Mouse (Mus musculus) megakaryocyte, adult 5-6 weeks (primary cell): Measurements from ENCODE around the gene Arnt. TPM values are rescaled to one million over a fixed set of nuclear protein-coding genes. Genes with fewer than 3 reads are reported as not detected.
A peak's percentile ranks its signal among the peaks of the same experiment; 100 is the strongest.
"Not testable (repeated sequence)": the region's sequence is repeated elsewhere in the genome, so short reads cannot be mapped to it uniquely, and the experiment has no call there.

Source experiments
- ATAC-seq: 2 replicates; pipeline ENCODE4 v1.8.0; 2016; ENCODE audit warnings: mild to moderate bottlenecking, inconsistent platforms; ENCODE audit not compliant: poor library complexity, severe bottlenecking
- total RNA-seq, 2 experiments: library from RNA; stranded (forward) in 1 of 2; stranded (reverse) in 1 of 2; fragments of 153-499, 151-499 nt in 1 of 2; fragments of 221-1000, 200-1000 nt in 1 of 2; gene quantifications; 2 replicates each; pipeline versions ENCODE4 v1.2.3 to v1.2.4; 2015 to 2017

The Arnt gene
- total RNA-seq, 2 experiments from 2014 or later = 27.8 to 30.6 TPM

DNA sequence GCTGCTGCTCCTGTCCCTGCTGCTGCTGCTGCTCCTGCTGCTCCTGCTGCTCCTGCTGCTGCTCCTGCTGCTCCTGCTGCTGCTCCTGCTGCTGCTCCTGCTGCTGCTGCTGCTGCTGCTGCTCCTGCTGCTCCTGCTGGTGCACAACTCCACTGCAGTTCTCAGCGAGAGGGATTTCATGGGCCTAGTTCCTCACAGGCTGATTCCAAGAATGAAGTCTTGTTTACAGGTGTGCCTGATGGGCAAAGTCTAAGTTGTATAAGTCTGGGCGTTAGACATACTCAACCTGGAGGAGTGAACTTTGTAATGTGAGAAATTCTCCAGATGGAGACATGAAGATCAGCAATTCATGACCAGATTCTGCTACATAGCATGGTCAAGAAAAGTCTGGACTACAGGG lies 90.5 kb downstream of the Arnt start:
- ATAC-seq = no peak

DNA sequence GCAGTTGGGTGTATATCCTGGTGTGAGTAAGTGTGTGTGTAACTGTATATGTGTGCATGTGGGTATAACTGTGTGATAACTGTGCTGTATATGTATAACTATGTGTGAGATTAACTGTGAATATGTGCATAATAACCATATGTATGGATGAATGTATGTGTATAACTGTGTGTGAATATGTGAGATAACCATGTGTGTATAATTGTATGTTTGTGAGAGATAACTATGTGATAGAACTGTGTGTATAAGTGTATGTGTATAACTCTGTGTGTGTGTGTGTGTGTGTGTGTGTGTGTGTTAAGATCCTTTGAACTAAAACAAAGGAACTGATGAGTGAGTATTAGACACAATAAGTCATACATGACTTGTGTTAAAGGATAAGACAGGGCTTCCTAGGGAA lies 91.9 kb downstream of the Arnt start:
- ATAC-seq = no peak

DNA sequence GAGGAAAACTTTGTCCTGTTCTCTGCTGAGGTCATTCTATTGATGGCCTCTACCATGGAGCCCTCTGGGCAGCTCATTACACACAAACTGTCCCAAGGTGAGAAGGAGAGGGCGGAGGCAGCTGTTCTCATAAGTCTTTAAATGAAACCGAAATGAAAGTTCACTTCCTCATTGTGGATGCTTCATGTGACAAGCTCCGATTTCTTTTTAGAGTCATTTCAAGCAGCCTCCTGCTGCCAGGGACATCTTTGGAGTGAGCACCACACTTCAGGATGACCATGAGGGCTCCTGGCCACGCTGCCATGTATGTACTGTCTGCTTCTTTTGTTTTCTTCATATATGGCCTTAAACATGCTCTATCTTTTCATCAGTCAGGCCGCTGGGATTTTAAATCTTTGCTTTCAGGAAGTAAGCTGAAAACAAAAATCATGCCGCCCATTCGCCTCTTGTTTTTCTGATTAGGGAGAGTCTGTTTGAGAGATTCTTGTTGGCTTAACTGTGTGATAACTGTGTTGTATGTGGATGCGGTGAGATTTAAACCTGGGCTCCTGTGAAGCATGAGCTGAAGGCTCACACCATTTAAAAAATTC lies 92.5 kb downstream of the Arnt start, which contains the start of gene Ctss:
Gene Ctss, plus strand, starts transcription at position 165 of the 590 bp plus-strand sequence.
- peak; percentile 58 for ATAC-seq

DNA sequence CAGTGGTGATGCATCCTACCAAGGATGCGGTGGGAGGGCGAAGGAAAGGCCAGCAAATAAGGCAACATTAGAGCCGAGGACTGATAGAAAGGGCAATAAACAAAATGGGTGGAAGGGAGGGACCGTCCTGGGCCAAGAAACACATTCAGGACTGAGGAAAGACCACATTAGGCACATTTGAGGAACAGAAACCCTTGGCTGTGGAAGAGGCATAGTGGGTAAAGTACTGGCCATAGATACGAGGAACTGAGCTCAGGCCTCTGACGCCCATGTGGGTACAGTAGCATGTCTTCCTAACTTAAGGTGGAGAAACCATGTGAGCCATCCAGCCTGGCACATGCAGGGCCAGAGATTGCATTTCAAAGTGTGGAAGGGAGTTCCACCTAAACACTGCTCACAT lies 95.6 kb downstream of the Arnt start:
- peak; percentile 91 for ATAC-seq

DNA sequence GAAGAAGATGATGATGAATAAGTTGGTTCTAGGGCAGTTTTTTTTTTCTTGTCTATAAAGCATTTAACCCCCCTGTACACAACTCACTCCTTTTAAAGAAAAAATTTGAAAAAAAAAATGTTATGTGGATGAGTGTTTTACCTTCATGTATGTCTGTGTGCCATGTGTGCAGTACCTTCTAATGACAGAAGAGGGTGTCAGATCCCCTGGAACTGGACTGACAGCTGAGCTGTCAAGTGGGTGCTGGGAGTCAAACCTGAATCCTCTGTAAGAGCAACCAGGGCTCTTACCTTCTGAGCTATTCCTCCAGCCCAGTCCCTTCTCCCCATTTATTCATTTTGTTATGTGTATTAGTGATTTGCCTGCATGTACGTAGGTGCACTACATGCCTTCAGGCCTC lies 96.8 kb downstream of the Arnt start:
- no peak for ATAC-seq

DNA sequence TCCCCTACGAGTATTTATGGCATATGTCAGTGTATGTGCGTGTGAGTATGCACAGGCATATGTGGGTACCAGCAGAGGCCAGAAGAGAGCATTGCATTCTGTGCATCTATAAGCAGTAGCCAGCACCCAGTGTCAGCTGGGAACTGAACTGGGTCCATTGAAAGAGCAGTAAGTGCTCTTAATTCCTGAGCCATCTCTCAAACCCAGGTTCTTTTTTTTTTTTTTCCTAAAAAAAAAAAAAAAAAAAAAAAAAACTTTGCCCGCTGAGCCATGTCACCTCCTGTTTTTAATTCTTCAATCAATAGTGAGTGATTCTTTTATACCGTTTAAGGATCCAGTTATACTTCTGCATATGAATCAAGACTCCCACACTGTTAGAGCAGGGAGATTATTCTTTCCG lies 99.2 kb downstream of the Arnt start:
- no peak for ATAC-seq

DNA sequence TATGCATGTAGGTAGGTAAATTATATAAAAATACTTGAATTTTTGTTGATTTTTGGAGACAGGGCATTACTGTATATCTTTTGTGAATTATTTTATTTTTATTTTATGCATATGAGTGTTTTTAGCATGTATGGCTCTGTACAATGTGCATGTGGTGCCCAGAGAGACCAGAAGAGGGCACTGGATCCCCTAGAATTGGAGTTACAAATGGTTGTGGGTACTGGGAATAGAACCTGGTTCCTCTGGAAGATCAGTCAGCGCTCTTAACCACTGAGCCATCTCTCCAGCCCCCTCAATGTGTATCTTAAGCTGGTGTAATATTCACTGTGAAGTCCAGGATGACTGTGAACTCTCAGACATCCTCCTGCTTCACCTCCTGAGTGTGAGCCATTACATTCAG lies 100.7 kb downstream of the Arnt start:
- no peak for ATAC-seq

DNA sequence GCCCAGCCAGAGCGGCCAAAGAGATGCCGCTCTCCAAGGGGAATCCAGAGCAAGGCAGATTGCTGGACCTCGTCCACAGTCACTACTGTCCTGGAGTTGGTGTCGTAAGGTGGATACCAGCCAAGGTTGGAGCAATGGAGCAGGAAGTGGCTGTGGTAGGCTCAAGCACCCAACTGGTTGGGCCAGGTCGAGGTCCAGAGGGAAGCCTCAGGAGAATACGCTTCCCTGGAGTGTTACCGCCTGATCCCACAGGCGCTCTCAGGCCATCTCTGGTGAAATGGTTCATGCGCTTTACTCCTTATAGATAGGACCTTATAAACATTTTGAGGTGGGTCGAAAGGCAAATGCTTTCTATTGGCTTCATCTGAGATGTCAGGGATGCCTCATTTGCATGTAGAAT lies 104.7 kb downstream of the Arnt start:
- ATAC-seq = no peak

DNA sequence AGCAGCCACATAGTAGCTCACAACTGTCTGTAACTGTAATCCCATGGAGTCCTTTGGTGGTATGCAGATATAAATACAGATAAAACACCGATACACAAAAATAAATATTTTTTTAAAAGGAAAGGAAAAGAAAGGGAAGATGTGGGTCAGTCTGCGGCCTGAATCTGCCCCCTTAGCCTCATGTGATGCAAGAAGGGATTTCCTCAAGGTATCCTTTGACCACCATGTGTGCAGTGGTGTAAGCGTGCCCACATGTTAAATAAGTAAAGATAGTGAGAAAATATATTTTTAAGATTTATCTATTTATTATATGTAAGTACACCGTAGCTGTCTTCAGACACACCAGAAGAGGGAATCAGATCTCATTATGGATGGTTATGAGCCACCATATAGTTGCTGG lies 105.6 kb downstream of the Arnt start:
- no peak for ATAC-seq

DNA sequence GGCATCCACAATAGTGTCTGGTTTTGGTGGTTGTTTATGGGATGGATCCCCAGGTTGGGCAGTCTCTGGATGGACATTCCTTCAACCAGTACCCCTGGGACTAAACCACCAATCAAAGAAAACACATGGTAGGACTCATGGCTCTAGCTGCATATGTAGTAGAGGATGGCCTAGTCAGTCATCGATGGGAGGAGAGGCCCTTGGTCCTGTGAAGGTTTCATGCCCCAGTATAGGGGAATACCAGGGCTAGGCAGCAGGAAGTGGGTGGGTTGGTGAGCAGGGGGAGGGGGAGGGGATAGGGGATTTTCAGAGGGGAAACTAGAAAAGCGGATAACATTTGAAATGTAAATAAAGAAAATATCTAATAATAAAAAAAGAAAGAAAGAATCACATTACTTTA lies 107.0 kb downstream of the Arnt start:
- not testable (repeated sequence) for ATAC-seq

DNA sequence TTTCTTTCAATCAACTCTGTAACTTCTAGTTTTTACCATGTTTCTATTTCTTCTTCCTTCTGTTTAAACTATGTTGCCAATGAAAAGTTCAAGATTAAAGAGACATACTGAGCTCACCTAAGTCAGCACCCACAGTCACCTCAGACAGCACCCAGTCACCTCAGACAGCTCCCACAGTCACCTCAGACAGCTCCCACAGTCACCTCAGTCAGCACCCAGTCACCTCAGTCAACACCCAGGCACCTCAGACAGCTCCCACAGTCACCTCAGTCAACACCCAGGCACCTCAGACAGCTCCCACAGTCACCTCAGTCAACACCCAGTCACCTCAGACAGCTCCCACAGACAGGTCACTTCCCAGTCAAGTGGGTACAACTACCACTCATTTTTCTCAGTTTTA lies 108.0 kb downstream of the Arnt start:
- no peak for ATAC-seq

DNA sequence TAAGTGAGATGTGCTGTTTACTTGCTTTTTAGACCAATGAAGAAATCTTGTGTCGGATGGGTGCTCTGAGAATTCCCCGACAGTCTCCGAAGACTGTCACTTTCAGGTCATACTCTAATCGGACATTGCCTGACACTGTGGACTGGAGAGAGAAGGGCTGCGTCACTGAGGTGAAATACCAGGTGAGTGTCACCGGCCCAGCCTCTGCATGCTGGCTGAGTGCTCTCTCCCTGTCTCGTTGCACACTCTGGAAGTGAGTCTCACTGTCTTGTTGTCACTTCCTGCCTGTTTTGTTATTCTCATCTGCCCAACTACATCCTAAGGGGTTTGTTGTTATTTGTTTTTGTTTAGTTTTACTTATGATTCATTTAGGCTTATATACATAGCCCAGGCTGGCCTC lies 108.8 kb downstream of the Arnt start:
- ATAC-seq = no peak

Other genes with a start within 250 kb of the Arnt start
- gene Gabpb2, start 216.5 kb upstream of the Arnt start, total RNA-seq (2015) = 37.6 and 39.3 TPM in 2 replicates
- gene Gabpb2, start 216.5 kb upstream of the Arnt start, total RNA-seq (2017) = 64.2 and 73.3 TPM in 2 replicates
- gene Cdc42se1, start 205.7 kb upstream of the Arnt start, total RNA-seq (2015) = 131 and 142 TPM in 2 replicates
- gene Cdc42se1, start 205.7 kb upstream of the Arnt start, total RNA-seq (2017) = 151 TPM in 2 replicates
- gene Mllt11, start 202.2 kb upstream of the Arnt start, total RNA-seq (2015) = 3.3 and 6.1 TPM in 2 replicates
- gene Mllt11, start 202.2 kb upstream of the Arnt start, total RNA-seq (2017) = 2.8 and 7.3 TPM in 2 replicates
- 0.16 and 0.21 TPM in 2 replicates for gene Gm128, start 192.8 kb upstream of the Arnt start, total RNA-seq (2015)
- gene Gm128, start 192.8 kb upstream of the Arnt start, total RNA-seq (2017) = not detected in 2 replicates
- not detected in 2 replicates for gene Bnipl, start 183.2 kb upstream of the Arnt start, total RNA-seq (2015)
- not detected in 2 replicates for gene Bnipl, start 183.2 kb upstream of the Arnt start, total RNA-seq (2017)
- 49.5 and 55.2 TPM in 2 replicates for gene Mindy1, start 153.0 kb upstream of the Arnt start, total RNA-seq (2015)
- gene Mindy1, start 153.0 kb upstream of the Arnt start, total RNA-seq (2017) = 44.0 and 54.1 TPM in 2 replicates
- 12.4 and 14.5 TPM in 2 replicates for gene Prune1, start 152.3 kb upstream of the Arnt start, total RNA-seq (2015)
- 7.8 and 10.2 TPM in 2 replicates for gene Prune1, start 152.3 kb upstream of the Arnt start, total RNA-seq (2017)
- gene Anxa9, start 127.2 kb upstream of the Arnt start, total RNA-seq (2015) = 3.0 and 3.8 TPM in 2 replicates
- 1.9 and 2.4 TPM in 2 replicates for gene Anxa9, start 127.2 kb upstream of the Arnt start, total RNA-seq (2017)
- 184 and 191 TPM in 2 replicates for gene Cers2, start 119.6 kb upstream of the Arnt start, total RNA-seq (2015)
- gene Cers2, start 119.6 kb upstream of the Arnt start, total RNA-seq (2017) = 86.0 and 107 TPM in 2 replicates
- gene Setdb1, start 77.2 kb upstream of the Arnt start, total RNA-seq (2015) = 20.5 and 21.2 TPM in 2 replicates
- 22.4 and 23.8 TPM in 2 replicates for gene Setdb1, start 77.2 kb upstream of the Arnt start, total RNA-seq (2017)
- gene 4930558C23Rik, start 31.5 kb upstream of the Arnt start, total RNA-seq (2015) = not detected in 2 replicates
- gene 4930558C23Rik, start 31.5 kb upstream of the Arnt start, total RNA-seq (2017) = not detected in 2 replicates
- gene Ctsk, start 64.9 kb downstream of the Arnt start, total RNA-seq (2015) = 0.11 TPM in 1 of 2 replicates, not detected in the other
- gene Ctsk, start 64.9 kb downstream of the Arnt start, total RNA-seq (2017) = 0.33 and 0.62 TPM in 2 replicates
- gene Ctss, start 92.4 kb downstream of the Arnt start, total RNA-seq (2015) = 1,196 and 1,415 TPM in 2 replicates
- gene Ctss, start 92.4 kb downstream of the Arnt start, total RNA-seq (2017) = 1,721 and 1,924 TPM in 2 replicates
- not detected in 2 replicates for gene Hormad1, start 125.3 kb downstream of the Arnt start, total RNA-seq (2015)
- 0.48 TPM in 1 of 2 replicates, not detected in the other for gene Hormad1, start 125.3 kb downstream of the Arnt start, total RNA-seq (2017)
- 53.2 and 56.8 TPM in 2 replicates for gene Golph3l, start 154.5 kb downstream of the Arnt start, total RNA-seq (2015)
- gene Golph3l, start 154.5 kb downstream of the Arnt start, total RNA-seq (2017) = 55.5 and 56.5 TPM in 2 replicates
- 54.7 and 64.2 TPM in 2 replicates for gene Ensa, start 190.6 kb downstream of the Arnt start, total RNA-seq (2015)
- 94.3 and 94.8 TPM in 2 replicates for gene Ensa, start 190.6 kb downstream of the Arnt start, total RNA-seq (2017)
- gene Mcl1, start 224.4 kb downstream of the Arnt start, total RNA-seq (2015) = 440 and 463 TPM in 2 replicates
- 327 and 343 TPM in 2 replicates for gene Mcl1, start 224.4 kb downstream of the Arnt start, total RNA-seq (2017)